Mouse (Mus musculus): Measurements from ENCODE around the gene Gm5244.

The Gm5244 gene

DNA sequence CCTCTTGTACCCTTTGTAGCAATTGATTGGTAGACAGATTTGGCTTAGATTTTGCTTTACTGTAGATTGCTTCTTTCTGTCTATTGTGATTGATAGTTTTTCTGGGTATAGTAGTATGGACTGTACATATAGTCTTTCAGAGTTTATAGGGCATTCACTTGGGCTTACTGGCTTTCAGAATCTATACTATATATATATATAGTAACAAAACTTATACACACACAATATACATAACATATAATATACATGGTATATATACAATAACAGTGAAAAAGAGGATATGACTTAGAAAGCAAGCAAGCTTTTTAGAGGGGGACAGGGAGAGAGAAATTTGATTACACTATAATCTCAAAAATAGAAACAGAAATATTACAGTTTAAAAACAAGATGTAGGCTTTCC lies at the start of gene Gm5244:
TSS of gene Gm5244 (plus strand) at position 301 of the 400 bp plus-strand sequence.
- no peak for DNase-seq (ENCODE audit: low spot score in 2 of 2)

DNA sequence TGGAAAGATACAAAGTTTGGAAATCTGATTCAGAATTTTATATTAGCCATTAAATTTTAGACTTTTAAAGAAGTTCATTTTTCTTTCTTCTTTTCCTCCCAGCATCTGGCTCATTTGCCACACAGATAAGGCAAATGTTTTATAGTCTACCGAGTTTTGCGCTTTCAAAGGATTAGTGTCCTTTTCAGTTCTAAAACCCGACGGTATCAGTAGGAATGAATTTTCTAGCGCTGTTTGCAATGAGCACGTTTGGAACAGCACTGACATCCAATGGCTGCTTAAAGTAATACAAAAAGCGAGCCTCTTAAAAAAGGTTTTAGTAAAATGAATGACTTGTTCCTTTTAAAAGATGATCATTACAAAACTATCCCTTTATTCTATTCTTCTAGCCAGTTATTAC lies 49.4 kb upstream of the Gm5244 start:
- no peak for DNase-seq (ENCODE audit: low spot score in 2 of 2)

DNA sequence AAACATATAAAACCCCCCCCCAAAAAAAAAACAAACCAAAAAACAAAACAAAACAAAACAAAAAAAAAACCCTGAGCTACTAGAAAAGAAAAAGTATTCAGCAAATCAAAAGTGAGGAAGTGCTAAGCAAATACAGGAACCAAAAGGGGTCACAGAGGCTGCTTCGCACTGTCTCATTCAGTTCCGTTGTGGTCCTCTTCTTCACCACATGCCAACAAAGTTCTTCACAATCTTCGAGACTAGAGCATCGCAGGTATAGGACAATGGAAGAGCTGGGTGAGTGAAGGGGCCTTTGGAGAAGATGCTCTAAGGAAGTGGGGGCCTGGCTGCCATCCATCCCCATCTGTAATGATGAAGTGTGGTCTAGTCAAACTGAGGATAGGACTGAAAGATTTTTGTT lies 48.1 kb upstream of the Gm5244 start:
- peak; percentile 23 to 32 for DNase-seq (ENCODE audit: low spot score in 2 of 2)

DNA sequence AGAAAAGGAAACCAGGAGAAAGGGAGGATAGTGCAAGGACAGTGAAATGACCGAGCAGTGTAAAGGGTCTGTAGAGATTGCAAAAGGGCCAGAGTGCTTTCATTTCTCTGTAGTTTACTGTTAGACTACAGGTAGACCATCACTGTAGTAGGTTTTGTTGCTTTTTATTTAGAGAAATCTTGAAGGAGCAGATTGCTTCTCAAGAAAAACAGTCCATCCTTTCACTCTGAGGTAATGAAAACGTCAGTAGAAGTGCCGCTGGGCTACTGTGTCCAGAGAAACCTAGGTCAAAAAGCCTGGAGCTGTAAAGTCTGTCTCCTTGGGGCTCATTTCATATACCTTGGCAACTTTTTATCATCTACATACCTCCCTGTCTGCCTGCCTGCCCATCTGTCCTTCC lies 47.4 kb upstream of the Gm5244 start:
- DNase-seq (ENCODE audit: low spot score in 2 of 2): no peak

DNA sequence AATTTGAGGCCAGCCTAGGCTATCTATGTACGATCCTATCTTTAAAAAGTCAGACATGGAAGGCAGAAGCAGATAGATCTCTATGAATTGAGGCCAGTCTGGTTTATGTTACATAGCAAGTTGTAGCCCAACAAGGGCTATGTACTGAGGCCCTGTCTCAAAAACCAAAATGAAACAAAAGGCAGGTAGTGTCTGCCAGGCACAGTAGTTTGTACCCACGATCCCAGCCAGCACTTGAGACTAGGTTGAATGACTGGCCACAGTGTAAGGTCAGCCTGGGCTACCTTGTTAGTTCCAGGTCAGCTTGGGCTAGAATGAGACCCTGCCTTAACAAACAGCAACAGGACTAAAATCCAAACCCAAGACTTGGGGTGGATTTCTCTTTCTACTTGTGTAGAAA lies 45.9 kb upstream of the Gm5244 start:
- DNase-seq (ENCODE audit: low spot score in 2 of 2): no peak

DNA sequence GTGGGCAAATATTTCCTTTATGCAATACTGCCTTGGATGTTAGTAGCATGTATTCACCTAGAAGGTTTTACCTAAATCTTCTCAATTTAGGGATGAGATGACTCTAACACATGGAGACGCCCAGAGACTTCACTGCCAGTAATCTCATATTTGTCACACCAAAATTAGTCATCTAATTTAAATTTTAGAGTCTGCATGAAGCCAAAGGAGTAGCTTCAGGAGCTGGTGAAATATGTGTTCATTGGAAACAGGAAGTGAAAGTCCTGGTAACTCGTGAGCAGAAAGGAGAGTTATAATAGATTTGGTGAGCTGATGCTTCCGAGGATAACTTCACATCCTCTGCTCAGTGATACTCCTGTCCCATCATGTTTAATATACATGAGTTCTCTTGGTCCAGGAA lies 45.4 kb upstream of the Gm5244 start:
- no peak for DNase-seq (ENCODE audit: low spot score in 2 of 2)

DNA sequence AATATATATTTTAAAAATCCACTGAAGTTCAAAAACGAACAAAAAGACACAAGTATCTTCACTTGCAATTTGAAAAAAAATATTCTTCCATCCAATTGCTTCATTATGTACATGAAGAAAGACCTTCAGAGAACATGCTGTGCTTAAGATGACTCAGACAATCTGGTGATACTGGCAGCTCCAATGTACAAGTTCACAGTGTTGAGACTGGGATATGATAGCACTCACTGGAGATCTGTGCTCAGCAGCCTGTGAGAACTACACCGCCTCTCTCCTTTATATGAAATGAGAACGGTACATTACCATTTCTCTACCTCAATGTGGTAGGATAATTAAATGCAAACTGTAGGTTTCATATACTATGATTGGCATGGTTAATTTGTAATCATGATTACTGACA lies 43.7 kb upstream of the Gm5244 start:
- no peak for DNase-seq (ENCODE audit: low spot score in 2 of 2)

DNA sequence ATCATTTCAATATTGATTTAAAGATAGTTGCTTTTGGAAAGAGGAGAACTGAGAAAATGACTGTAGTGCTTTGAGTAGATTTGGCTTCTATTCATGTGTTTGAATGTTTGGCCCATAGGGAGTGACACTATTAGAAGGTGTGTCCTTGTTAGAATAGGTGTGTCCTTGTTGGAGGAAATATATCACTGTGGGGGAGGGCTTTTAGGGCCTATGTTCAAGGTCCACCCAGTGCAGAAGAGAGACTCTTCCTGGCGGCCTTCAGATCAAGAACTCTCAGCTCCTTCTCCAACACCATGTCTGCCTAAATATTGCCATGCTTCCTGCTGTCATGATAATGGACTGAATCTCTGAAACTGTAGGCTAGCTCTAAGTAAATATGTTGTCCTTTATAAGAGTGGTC lies 42.2 kb upstream of the Gm5244 start:
- no peak for DNase-seq (ENCODE audit: low spot score in 2 of 2)

DNA sequence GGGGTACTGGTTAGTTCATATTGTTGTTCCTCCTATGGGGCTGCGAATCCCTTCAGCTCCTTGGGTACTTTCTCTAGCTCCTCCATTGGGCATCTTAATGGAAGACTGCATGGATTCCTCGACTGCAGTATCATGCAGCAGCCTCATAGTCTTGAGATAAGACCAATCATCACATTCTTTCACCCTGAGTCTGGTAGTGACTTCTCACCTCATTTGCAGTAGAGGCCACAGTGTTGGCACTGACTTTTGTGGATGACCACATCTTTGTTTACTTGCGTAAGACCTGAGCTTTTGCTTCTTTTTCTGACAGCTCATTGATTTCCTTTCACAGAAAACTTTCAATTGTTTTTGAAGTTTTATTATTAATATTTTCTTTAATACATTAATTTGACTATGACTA lies 40.8 kb upstream of the Gm5244 start:
- no peak for DNase-seq (ENCODE audit: low spot score in 2 of 2)

DNA sequence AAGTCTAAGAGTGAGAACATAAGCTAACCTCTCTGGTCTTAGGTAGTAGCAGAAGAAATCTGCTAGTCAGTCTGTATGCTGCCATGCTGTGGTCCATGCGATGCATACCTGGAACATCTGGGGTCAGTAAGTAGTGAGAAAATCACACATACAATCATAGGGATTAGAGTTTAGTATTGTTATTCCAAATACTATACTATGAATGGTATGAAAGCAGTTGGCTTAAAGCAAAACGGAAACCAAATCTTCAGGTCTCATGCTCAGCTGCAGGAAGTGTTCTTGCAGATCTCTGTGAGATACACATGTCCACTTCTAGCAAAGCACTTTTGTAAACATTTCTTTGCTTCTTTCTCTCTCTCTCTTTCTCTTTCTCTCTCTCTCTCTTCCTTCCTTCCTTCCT lies 40.3 kb upstream of the Gm5244 start:
- no peak for DNase-seq (ENCODE audit: low spot score in 2 of 2)

DNA sequence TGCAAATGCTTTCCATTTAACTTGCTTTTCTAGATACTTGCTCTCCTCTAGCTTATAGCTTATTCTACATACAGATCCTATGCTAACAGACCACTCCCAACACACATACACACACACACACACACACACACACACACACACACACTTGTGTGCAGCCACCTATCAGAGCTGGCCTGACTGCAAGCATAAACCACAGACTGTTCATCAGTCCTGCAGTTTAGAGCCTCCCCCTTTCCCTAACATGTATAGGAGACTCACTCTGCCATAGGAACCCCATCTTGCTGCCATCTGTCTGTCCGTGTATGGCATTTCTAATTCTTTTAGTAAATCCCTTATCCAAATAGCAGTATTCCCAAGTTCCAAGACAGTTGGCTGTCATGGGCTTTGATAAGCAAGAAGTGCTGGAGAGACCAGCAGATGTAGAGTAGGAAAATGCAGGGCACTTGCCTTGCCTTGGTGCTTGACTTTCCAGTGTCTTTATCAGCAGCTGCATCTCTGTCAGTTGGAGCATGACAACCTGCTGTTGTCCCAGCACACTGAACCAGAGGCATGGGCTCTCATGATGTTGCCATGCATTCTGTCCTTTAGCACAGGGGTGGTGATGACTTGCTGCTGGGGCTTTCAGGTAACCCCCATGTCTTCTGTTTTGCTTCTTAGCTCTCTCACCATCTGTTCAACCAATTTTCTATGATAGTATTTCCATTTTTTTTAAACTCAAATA lies 33.7 kb upstream of the Gm5244 start:
- DNase-seq (ENCODE audit: low spot score in 2 of 2): no peak

DNA sequence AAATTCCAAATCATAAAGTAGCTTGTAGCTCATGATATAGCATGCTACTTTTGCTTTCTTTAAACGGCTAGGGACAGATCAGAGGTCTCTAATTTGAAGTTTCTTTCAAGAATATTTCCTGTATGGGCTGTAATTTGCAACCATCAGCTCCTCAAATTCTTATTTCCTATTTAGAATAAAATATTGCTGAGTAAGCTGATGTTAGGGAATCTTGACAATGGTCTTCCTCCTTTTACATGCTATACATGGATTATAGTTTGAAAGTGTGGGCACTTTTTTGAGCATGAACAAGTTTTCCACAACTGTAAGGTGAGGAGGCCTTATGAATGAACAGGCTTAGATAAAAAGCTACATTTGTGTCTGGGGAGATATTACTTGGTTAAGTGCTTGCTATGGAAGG lies 32.6 kb upstream of the Gm5244 start:
- DNase-seq (ENCODE audit: low spot score in 2 of 2): no peak

DNA sequence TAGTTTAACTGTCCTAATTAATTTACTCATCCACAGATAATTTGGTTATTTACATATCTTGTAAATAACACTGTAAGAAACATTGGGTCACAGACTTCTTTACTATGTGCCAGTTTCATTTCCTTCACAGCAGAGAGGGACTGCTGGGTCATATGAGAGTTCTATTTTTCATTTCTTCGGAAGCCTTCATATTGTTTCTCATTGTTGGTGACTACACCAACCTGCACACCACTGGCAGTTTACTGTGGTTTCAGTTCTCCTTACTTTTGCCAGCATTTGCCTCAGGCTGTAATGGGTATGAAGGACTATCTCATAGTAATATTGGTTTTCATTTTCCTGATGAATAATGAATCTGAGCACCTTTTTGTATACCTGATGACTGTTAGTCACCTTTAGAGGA lies 28.0 kb upstream of the Gm5244 start:
- DNase-seq (ENCODE audit: low spot score in 2 of 2): no peak

DNA sequence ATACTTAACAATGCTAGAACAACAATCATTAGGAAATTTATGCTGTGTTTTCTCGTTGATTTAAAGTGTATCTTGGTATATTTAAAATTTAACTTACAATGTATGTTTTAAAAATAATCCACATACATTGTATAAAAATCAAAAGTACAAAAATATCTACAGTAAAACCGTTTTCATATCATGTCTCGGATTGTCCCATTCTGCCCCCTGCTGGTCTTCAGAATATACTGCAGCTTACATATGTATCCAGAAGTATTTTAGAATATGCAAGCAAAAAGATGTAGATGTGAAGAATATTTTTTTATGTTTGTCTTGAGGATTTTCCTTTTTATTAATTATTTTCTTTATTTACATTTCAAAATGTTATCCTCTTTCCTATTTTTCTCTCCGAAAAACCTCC lies 26.1 kb upstream of the Gm5244 start:
- peak in 1 of 2 experiments; percentile 59 for DNase-seq (ENCODE audit: low spot score in 2 of 2)

DNA sequence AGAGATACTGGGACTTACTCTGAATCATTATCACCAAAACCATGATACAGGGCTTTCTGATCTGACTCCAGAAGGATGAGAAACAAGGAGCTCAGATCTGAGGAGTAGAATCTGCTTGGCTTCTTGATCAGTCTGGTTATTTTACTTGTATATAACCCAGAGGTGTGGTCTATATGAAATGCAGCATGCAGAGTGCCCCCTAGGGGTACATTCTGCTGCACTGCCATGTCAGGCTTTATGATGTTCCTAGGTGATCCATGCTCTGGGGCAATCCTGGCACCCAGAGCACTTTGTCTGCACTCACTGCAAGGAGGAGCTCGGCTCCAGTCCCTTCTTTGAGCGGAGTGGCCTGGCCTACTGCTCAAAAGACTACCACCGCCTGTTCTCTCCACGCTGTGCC lies 21.9 kb upstream of the Gm5244 start:
- peak in 1 of 2 experiments; percentile 26 for DNase-seq (ENCODE audit: low spot score in 2 of 2)

DNA sequence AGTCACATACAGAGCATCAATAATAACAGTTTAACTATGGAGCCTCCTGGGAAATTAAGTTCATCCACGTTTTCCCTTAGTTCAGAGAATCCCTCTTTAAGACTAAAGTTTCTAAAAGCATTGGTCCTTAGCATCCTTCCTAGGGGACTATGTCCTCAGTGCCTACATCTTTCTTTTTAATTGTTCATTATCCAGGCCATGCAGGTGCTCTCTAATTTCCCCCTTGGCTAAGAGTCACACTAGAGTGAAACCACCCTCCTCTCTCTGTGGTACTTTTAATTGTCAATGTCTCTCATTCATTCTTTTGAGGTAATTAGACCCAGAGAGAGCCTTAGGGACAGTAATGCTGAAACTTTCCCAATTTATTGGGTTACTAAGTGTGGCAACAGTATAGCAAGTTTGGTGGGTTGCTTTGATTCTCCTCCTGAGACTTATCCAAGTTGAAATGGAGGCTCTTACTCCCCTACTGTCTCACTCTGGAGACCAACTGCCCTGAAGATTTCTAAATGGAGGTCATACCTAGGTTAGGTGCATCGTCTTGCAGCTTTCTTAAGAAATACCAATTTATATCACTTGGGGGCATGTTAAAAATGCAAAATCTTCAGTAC lies 15.6 kb upstream of the Gm5244 start:
- no peak for DNase-seq (ENCODE audit: low spot score in 2 of 2)

DNA sequence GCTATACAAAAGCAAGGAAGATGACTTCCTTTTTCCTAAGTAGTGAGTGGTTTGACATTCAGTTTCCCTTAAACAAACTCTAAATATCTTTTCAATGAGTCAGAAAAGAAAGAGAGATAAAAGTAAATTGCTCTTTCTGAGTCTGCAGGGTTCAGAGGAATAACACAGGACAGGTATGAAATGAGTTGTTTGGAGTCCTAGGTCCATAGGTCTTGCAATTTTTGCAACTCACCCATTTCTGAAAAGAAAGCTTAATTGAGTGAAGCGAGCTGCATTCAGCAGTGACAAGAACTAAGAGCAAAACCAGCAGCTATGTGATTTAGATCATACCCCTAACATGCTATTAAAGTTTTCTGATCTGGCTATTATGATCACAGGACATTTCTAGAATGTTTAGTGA lies 14.9 kb upstream of the Gm5244 start:
- DNase-seq (ENCODE audit: low spot score in 2 of 2): no peak

DNA sequence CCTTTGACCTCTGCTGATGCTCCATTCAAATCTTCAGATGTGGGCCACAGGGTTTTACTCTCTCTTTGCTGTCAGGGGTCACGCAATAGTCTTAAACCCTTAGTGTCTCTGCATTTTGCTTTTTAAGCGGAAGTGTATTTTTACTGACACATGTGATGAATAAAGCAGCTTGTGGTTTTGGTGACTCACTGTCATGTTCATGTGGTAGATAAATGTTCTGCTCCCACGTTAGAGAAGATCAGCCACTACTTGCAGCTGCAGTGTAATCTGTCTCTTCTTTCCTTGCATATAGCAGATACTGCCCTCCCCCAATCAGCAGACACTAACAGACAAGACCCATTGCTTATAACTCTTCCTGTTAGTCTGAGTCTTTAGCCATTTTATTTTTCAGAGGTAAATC lies 12.9 kb upstream of the Gm5244 start:
- DNase-seq (ENCODE audit: low spot score in 2 of 2): no peak

DNA sequence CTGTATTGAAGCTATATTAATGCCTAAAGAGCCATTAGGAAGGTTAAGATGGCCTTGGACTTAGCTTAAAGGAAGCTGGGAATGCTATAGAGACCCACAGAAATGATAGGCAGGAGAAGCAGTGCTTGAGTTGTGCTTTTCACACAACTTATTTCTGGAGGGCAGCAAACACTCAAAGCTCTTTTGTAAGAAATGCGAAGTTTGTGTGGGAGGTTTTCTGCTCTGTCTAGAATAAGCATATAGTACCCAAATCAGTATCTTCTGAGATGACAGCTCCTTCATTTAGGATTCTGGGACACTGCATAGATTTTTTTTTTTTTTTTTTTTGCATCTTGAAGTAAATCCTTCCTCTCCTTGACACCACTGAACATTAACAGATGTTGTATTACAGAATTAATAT lies 8.0 kb upstream of the Gm5244 start:
- DNase-seq (ENCODE audit: low spot score in 2 of 2): no peak

DNA sequence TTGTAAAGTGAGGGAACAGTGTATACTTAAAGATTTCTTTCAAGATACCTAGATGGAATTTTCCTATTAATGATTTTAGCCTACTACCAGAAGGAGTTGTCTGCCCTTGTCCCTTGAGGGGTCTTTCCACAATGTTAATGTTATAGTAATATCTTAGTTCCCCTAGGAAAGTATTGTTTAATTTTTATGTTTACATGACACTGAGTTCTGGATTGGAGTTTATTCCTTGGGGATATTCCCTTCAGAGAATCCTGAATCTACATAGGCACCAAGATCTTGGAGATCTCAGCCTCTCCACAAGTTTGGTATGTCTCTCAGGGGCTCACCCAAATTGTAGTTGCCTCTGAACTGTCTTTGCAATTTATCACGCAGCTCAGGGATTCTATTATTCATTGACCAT lies 10.5 kb downstream of the Gm5244 start, which contains the start of gene Olfr1444:
TSS of gene Olfr1444 (plus strand) at position 301 of the 400 bp plus-strand sequence.
- DNase-seq (ENCODE audit: low spot score in 2 of 2): no peak

DNA sequence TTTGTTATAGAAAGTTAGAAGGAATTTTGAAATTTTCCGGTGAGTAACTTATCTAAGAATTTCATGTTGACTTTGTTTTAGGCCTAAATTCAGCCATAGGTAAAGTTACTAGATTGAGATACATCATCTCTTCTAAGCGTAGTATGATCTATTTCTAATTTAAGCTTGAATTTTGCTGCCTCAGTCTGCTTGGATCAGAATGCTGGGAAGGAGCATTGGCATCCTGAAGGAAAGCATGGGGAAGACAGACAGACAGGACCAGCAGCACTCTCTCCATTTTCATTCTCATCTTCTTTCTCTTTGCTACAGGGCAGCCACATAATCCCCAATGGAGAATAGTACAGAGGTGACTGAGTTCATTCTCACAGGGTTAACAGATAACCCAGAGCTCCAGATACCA lies 37.1 kb downstream of the Gm5244 start, which contains the start of gene Olfr1445:
TSS of gene Olfr1445 (plus strand) at position 301 of the 400 bp plus-strand sequence.
- DNase-seq (ENCODE audit: low spot score in 2 of 2): no peak

DNA sequence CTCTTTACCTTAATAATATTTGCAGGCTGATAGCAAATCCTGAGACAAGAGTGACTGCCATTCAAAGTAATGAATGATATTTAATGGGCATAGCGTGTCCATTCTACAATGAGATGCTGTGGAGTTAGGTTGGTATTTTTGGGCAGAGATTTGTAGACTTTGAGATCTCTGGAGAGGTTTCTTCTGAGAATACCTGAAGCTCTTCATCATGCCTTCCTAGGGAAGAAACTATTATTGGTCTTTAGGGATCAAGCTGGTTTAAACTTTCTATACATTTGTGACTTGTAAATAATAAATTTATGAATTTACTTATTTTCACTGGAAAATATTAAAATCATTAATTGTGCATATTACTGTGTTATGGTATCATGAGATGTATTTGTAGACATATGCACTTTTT lies 46.9 kb downstream of the Gm5244 start, which contains the start of gene Olfr1446:
TSS of gene Olfr1446 (minus strand) at position 101 of the 400 bp plus-strand sequence.
- no peak for DNase-seq (ENCODE audit: low spot score in 2 of 2)
